29 mouse cellular contexts compared by ENCODE assay signal in genomic region chr5:24863804-24864203, GRCm38 (mm10). TPM values are rescaled to one million over a fixed set of nuclear protein-coding genes. Genes with fewer than 3 reads are reported as not detected.
DNase-seq lines count a peak whose midpoint lies in the region; ATAC-seq and TF ChIP-seq lines count a peak whose summit lies in the region.
"Had no signal": no experiment of that assay in that cellular context is flagged by ENCODE, and none has a peak within 500 bp of the region (broad histone marks: within the 10 kb centered on the region; RNA-seq: fewer than 3 reads in every experiment).

No protein-coding gene starts in this region.

- H3K36me3 ChIP-seq in MEL (ENCODE audit: control insufficient read depth in 1 of 2, insufficient read depth in 2 of 2, low read length in 2 of 2), result peaks cover 0 to 15% of the 10 kb centered on the region in 2 experiments; a peak in 2 of 4 replicates
- H3K36me3 ChIP-seq in liver, embryonic 15.5 days (replicated peaks), result no peaks in the 10 kb centered on the region; the same call in 1 of the 2 replicates

- peak overlapping the region; percentile 46 for H3K4me2 ChIP-seq in liver, embryonic 15.5 days
- H3K4me2 ChIP-seq: heart, embryonic 12.5 days; lung, embryonic 14.5 days; midbrain, embryonic 11.5 days had no signal

- no peak overlapping the region for H3K9ac ChIP-seq in MEL (ENCODE audit: control insufficient read depth, low read depth, low read length, poor library complexity, severe bottlenecking)
- no peak overlapping the region for H3K9ac ChIP-seq in liver, embryonic 15.5 days
- H3K9ac ChIP-seq: heart, embryonic 12.5 days; lung, embryonic 14.5 days had no signal

- no peak for TF ChIP-seq RAD21 in MEL (IDR thresholded peaks at IDR 0.05; ENCODE audit: low read depth, low read length)

- no peak for TF ChIP-seq EP300 in MEL (IDR thresholded peaks at IDR 0.05; ENCODE audit: low read depth in 1 of 2, low read length in 2 of 2)

- 60% methylated on average over 12 of the region's 12 CpGs for WGBS in liver, embryonic 15.5 days (ENCODE audit: insufficient replicate concordance)

- no peaks in the 10 kb centered on the region for H3K9me3 ChIP-seq in MEL (replicated peaks; ENCODE audit: insufficient read depth, low read length)
- H3K9me3 ChIP-seq in liver, embryonic 15.5 days (replicated peaks), result no peaks in the 10 kb centered on the region

- no peaks in the 10 kb centered on the region for H3K79me2 ChIP-seq in MEL (ENCODE audit: control insufficient read depth, insufficient read depth, low read length, poor library complexity)

- no peaks in the 10 kb centered on the region for H3K27me3 ChIP-seq in MEL (ENCODE audit: control insufficient read depth in 1 of 2, insufficient read depth in 2 of 2, low read length in 2 of 2)
- H3K27me3 ChIP-seq in liver, embryonic 15.5 days, result no peaks in the 10 kb centered on the region
- H3K27me3 ChIP-seq: CH12.LX; heart, embryonic 12.5 days had no signal

- H3K4me3 ChIP-seq in MEL (ENCODE audit: control insufficient read depth in 1 of 2, insufficient read depth in 1 of 2, low read depth in 2 of 2, low read length in 2 of 2), result no peak overlapping the region
- H3K4me3 ChIP-seq in liver, embryonic 15.5 days (replicated peaks), result no peak overlapping the region
- H3K4me3 ChIP-seq: forebrain, embryonic 10.5 days; heart, adult 2 months; heart, embryonic 12.5 days; layer of hippocampus, adult 2 months had no signal

- ATAC-seq in erythroid progenitor cell, adult 5-6 weeks (replicated peaks; ENCODE audit: low FRiP score, poor library complexity, severe bottlenecking), result peak; percentile 90
- peak; percentile 76 for ATAC-seq in liver, embryonic 15.5 days (ENCODE audit: insufficient read depth)
- ATAC-seq: hindbrain, embryonic 16.5 days; midbrain, embryonic 16.5 days had no signal

- H3K27ac ChIP-seq in MEL (ENCODE audit: control insufficient read depth, low read depth, low read length), result no peak overlapping the region
- H3K27ac ChIP-seq in liver, embryonic 15.5 days (replicated peaks), result peak overlapping the region; percentile 58
- H3K27ac ChIP-seq: forebrain, embryonic 10.5 days; heart, adult 2 months; layer of hippocampus, adult 2 months had no signal

- H3K4me1 ChIP-seq in MEL (ENCODE audit: control insufficient read depth in 1 of 2, insufficient read depth in 2 of 2, low read length in 2 of 2), result peaks cover 8 to 22% of the 10 kb centered on the region in 2 experiments
- peaks cover 37% of the 10 kb centered on the region for H3K4me1 ChIP-seq in liver, embryonic 15.5 days (replicated peaks)
- H3K4me1 ChIP-seq: forebrain, embryonic 10.5 days had no signal

- no peak for TF ChIP-seq POLR2A in MEL (IDR thresholded peaks at IDR 0.05; ENCODE audit: control insufficient read depth in 1 of 2, insufficient read depth in 1 of 2, low read depth in 1 of 2, low read length in 2 of 2, poor library complexity in 1 of 2)

- TF ChIP-seq CTCF in MEL (IDR thresholded peaks at IDR 0.05 in 2 of 3, conservative IDR thresholded peaks at IDR 0.05 in 1 of 3; ENCODE audit: control insufficient read depth in 1 of 3, insufficient read depth in 1 of 3, low read depth in 2 of 3, low read length in 3 of 3, poor library complexity in 1 of 3, severe bottlenecking in 1 of 3), result no peak

- DNase-seq in MEL (ENCODE audit: low read depth, low spot score), result peak; percentile 51
- peak; percentile 9 for DNase-seq in R1 (ENCODE audit: low read depth, low spot score)
- DNase-seq in thymus, postnatal 10 days (ENCODE audit: low spot score in 2 of 2), result no peak
- no peak for DNase-seq in layer of hippocampus, adult 9-11 months
- DNase-seq in gastrocnemius, postnatal 25 days, result no peak
- DNase-seq: adrenal gland, postnatal 25 days; B cell, adult 2 months; cerebellum, adult 2 months; cerebellum, postnatal 25 days; gastrocnemius, postnatal 14 days; heart, adult 2 months; heart, postnatal 10 days; kidney, adult 2 months; kidney, postnatal 36 days; left cerebral cortex, postnatal 4 days; lung, embryonic 14.5 days; lung, postnatal 14 days; right cerebral cortex, postnatal 25 days; thymus, adult 2 months; thymus, postnatal 4 days had no signal

TF ChIP-seq in MEL, 35 proteins besides CTCF, POLR2A, EP300 and RAD21:
- TF ChIP-seq TAL1 (IDR thresholded peaks at IDR 0.05; ENCODE audit: low read length) (no peak), ZC3H11A (IDR thresholded peaks at IDR 0.05; ENCODE audit: low read depth, low read length) (no peak), TBP (IDR thresholded peaks at IDR 0.05; ENCODE audit: low read depth, low read length) (no peak), UBTF (IDR thresholded peaks at IDR 0.05; ENCODE audit: borderline replicate concordance, insufficient read depth, low read depth, low read length) (no peak)

RNA-seq across cellular contexts. Expression of gene Rheb, which starts 21.4 kb away (rescaled TPM):
- 61.3 and 67.7 TPM in 2 replicates for total RNA-seq in MEL (2012; rRNA removed)
- polyA plus RNA-seq in MEL (2012; ENCODE audit: insufficient read depth in 1 of 2, insufficient read length in 2 of 2, low read depth in 1 of 2, low replicate concordance in 2 of 2, missing spikeins in 1 of 2), result 100 to 1,000 TPM; 114 to 731 TPM
- total RNA-seq in erythroid progenitor cell, adult 5-6 weeks (2015; ENCODE audit: low replicate concordance), result 70.8 and 75.0 TPM in 2 replicates
- total RNA-seq in erythroid progenitor cell, adult 5-6 weeks (2017; ENCODE audit: low replicate concordance), result 37.6 and 73.3 TPM in 2 replicates
- 68.4 and 72.0 TPM in 2 replicates for polyA plus RNA-seq in liver, embryonic 15.5 days (2015; fragmentation: Nextera tagmentation; extraction: Ambion mirVana)
- total RNA-seq in gastrocnemius, postnatal 25 days (2021), result 10 to 100 TPM; 53.8 to 60.9 TPM

Comparison
In these comparisons a context has a peak if more than half of its experiments do, and no peak if none do; other contexts are left out.
1. DNase-seq: peak in MEL (single experiment) and R1 (single experiment); none in thymus, postnatal 10 days (0 of 2), layer of hippocampus, adult 9-11 months (single experiment) and gastrocnemius, postnatal 25 days (single experiment).